Mouse (Mus musculus) fibroblast of lung, adult 2 months (primary cell): Measurements from ENCODE around the gene Rpl27.
"Not testable (repeated sequence)": the region's sequence is repeated elsewhere in the genome, so short reads cannot be mapped to it uniquely, and the experiment has no call there.

Experiments
- DNase-seq: peaks from one replicate; pipeline ENCODE4 v3.0.0-alpha.2; 2011; ENCODE audit warnings: low read depth

Gene Rpl27

GRCm38 (mm10) chr11:101467477-101468262, 25.6 kb downstream of the Rpl27 start:
- DNase-seq, result peak; percentile 69

GRCm38 (mm10) chr11:101468263-101468688, 26.2 kb downstream of the Rpl27 start:
- DNase-seq, result no peak

- no peak for DNase-seq
Observed at GRCm38 (mm10) chr11:101468731-101469130, 26.6 kb downstream of the Rpl27 start.

- DNase-seq, result no peak
Observed at GRCm38 (mm10) chr11:101469155-101469554, 27.1 kb downstream of the Rpl27 start.

- no peak for DNase-seq
Observed at GRCm38 (mm10) chr11:101470206-101470605, 28.1 kb downstream of the Rpl27 start.

- no peak for DNase-seq
Observed at GRCm38 (mm10) chr11:101471926-101472325, 29.8 kb downstream of the Rpl27 start.

- DNase-seq, result no peak
Observed at GRCm38 (mm10) chr11:101472336-101472735, 30.2 kb downstream of the Rpl27 start.

- not testable (repeated sequence) for DNase-seq
Observed at GRCm38 (mm10) chr11:101473686-101474085, 31.6 kb downstream of the Rpl27 start.

GRCm38 (mm10) chr11:101474298-101474697, 32.2 kb downstream of the Rpl27 start:
- DNase-seq, result no peak

- not testable (repeated sequence) for DNase-seq
Observed at GRCm38 (mm10) chr11:101476361-101476760, 34.3 kb downstream of the Rpl27 start.

- DNase-seq, result no peak
Observed at GRCm38 (mm10) chr11:101477194-101477551, 35.1 kb downstream of the Rpl27 start.

GRCm38 (mm10) chr11:101477552-101478211, 35.6 kb downstream of the Rpl27 start:
- DNase-seq, result no peak

GRCm38 (mm10) chr11:101479171-101479635, 37.1 kb downstream of the Rpl27 start:
- no peak for DNase-seq

GRCm38 (mm10) chr11:101480912-101481311, 38.8 kb downstream of the Rpl27 start:
- DNase-seq, result no peak

- no peak for DNase-seq
Observed at GRCm38 (mm10) chr11:101483804-101484203, 41.7 kb downstream of the Rpl27 start.

- no peak for DNase-seq
Observed at GRCm38 (mm10) chr11:101484245-101484644, 42.1 kb downstream of the Rpl27 start.

- no peak for DNase-seq
Observed at GRCm38 (mm10) chr11:101484814-101485213, 42.7 kb downstream of the Rpl27 start.

GRCm38 (mm10) chr11:101485509-101486028, 43.5 kb downstream of the Rpl27 start:
- no peak for DNase-seq

GRCm38 (mm10) chr11:101486126-101486525, 44.0 kb downstream of the Rpl27 start:
- no peak for DNase-seq
